Mouse (Mus musculus): ENCODE results near the gene Itgb4.

Itgb4 gene
- long read RNA-seq, experiment 1, partial matches to known transcripts = 1 of 1 reads
- long read RNA-seq, experiment 1, other reads (novel, unspliced or antisense) = 0 of 1 reads
- long read RNA-seq, experiment 2 = 0 reads

DNA sequence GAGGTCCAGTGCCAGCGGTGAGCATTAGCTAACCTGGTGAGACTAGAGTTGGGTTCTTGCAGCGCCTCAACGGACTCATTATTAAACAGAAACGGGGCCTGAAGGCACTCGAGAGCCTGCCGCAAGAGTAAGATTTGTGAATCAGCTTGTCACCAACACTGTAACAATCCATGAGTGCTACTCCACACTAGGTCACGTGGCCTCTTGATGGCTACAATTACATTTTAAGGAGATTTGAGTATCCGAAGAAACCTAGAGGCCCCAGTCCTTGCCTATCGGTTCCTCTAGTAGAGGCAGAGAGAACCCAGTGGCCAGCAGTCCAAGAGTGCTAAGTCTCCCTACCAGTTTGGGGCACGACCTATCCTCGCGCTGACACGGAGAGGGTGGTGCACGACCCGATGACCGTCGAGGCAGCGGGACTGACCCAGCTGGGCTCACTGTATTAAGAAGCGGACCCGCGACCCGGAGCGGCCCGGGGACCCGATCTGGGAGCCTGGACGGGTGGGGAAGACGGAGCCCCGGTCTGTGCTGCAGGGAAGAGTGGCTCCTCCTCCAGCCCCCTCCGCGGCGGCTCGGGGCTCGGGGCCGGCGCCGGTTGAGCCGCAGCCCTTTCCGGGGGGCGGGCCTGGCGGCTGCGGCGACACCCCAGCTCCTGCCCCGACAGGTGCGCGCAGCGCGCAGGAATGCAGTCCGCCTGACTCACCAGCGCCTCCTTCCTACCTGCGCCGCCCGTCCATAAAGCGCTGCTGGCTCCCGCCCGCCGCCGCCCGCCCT, at the start of gene Itgb4:
TSS of gene Itgb4 (plus strand) at position 401 of the 774 bp plus-strand sequence.
- intact Hi-C loops (cut with DNase I) = no loop called here

GRCm38 (mm10) chr11:115929031-115929430, 45.5 kb upstream of the Itgb4 start:
- intact Hi-C loops (cut with DNase I) = no loop called here

DNA sequence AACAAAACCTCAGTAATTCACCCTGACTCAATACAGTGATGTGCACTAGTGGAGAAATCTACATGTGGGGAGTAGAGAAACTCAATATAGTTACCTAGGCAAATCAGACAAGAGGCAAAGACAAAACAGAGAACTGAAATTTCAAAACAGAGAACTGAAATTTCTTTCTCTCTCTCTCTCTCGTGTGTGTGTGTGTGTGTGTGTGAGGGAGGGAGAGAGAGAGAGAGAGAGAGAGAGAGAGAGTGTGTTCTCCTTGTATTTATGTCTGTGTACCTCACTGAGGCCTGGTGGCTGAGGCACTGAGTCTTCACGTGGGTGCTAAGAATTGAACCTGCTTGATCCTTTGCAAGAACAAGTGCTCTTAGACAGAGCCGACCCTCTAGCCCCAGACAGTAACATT, 44.7 kb upstream of the Itgb4 start:
- intact Hi-C loops (cut with DNase I) = loop anchor here (10.0 kb wide), 1 partner anchor 195 kb away; the partner anchor contains the start of gene Trim47

DNA sequence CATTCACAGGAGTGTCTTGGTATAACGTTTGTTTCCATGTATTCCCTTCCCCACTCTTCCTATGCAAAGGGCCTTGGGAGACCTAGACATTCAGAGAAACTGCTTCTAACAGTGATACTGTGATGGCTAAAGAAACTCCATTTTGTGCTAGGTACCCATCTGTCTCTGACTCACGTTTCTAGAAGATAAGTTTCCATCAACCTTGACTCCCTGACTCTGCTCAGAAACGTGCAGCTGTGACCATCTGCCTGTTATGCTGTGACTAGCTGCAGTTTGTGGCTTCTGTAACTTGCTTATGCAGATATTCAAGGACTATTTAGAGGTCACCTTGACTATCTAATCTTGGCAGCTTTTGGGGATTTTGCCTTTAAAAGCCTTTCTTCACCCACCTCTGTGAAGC, 43.3 kb upstream of the Itgb4 start:
- intact Hi-C loops (cut with DNase I) = loop anchor here (10.0 kb wide), 1 partner anchor 194 kb away; the partner anchor contains the start of gene Trim47

GRCm38 (mm10) chr11:115933108-115933746, 41.3 kb upstream of the Itgb4 start, which contains the start of the genes Sap30bp and Recql5:
Sap30bp (plus strand) TSS chr11:115933282.
Recql5 (minus strand) TSS chr11:115933477.
- intact Hi-C loops (cut with DNase I) = loop anchor here (10.0 kb wide), 1 partner anchor 192 kb away; the partner anchor contains the start of gene Trim47

DNA sequence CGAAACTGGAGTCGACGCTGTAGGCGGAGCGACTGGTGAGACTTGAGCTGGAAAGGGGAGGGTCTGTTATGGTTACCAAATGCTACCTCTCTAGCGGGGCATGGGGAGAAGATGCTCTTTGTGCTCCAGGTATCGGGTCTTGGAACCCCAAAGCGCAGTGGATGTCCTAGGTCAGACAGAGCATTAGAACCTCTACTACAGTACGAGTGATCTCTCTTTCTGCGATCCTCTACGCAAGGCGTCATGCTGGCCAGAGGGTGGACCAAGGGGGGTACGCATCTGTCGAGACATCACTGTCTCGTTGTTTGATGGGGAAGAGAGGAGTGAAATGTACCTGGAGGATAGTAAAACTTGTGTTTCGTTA, 40.8 kb upstream of the Itgb4 start:
- intact Hi-C loops (cut with DNase I) = loop anchor here (10.0 kb wide), 1 partner anchor 191 kb away; the partner anchor contains the start of gene Trim47

DNA sequence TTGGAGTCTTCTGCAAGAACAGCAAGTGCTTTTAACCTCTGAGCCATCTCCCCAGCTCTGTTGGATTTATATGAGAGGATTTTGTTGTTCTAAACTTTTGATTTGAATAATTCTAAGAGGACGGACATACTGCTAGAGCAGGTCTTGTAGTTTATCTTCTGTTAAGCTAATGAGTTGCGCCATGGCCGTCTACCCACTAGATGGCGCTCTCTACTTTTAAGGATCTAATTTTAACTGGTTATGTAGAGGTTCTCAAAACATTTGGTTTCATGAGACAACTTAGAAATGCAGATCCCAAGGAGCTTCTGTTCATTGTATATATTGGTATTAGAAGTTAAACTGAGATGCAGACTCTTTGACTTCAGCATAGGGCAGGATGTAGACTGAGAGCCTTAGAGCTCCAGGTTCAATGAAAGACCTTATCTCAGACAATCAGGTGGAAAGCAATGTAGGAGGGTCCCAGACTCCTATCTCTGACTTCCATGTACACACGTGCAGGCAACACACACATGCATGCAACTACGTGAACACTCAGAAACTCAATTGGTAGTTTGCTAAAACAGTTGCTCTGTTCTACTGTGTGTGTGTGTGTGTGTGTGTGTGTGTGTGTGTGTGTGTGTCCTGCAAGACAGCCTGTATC, 34.7 kb upstream of the Itgb4 start:
- intact Hi-C loops (cut with DNase I) = loop anchor here (1.0 to 10.0 kb wide), 2 partner anchors 59 to 185 kb away; partner anchors contain the start of gene Trim47

GRCm38 (mm10) chr11:115941980-115942379, 32.5 kb upstream of the Itgb4 start:
- intact Hi-C loops (cut with DNase I) = no loop called here

GRCm38 (mm10) chr11:115945247-115945646, 29.3 kb upstream of the Itgb4 start:
- intact Hi-C loops (cut with DNase I) = no loop called here

GRCm38 (mm10) chr11:115946221-115946828, 28.2 kb upstream of the Itgb4 start:
- intact Hi-C loops (cut with DNase I) = no loop called here

DNA sequence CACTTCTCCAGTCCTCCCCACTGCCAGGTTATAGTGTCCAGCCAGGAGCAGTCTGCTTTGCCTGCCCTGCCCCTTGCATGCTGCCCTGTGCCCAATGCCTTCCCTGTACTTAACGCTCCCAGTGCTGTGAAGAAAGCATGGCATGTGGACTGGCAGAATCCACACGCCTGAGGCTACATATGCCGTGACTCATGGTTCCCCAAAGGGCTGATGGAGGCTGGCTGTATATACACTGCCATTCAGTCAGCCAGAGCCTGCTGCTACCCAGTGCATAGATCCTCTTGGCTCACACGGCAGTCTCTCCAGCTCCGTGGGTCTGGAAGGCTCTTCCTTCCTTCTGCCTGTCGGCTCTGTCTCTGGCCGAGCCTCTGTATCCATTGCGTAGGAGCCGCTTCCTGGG, 26.2 kb upstream of the Itgb4 start:
- intact Hi-C loops (cut with DNase I) = no loop called here

- intact Hi-C loops (cut with DNase I) = no loop called here
Observed at GRCm38 (mm10) chr11:115950719-115951118, 23.8 kb upstream of the Itgb4 start.

DNA sequence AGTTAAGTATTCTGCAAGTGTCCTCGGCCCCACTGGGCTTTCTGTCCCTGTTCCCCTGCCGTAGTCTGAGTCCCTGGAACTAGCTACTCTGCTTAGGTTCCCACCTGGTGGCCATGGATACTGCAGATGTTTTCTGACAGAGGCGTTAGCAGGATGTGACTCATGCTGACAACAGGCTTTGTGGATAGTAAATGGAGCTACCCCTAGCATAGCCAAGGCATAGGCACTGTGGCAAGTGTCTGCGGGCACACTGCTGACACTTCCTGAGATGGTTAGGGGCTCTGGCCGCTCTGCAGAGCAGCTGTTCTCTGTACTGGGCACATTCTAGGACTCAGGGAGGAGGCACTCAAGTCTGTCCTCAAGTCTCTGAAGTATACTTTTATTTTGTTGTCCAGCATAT, 19.8 kb upstream of the Itgb4 start:
- intact Hi-C loops (cut with DNase I) = no loop called here

- intact Hi-C loops (cut with DNase I) = no loop called here
Observed at GRCm38 (mm10) chr11:115955195-115955858, 19.2 kb upstream of the Itgb4 start.

DNA sequence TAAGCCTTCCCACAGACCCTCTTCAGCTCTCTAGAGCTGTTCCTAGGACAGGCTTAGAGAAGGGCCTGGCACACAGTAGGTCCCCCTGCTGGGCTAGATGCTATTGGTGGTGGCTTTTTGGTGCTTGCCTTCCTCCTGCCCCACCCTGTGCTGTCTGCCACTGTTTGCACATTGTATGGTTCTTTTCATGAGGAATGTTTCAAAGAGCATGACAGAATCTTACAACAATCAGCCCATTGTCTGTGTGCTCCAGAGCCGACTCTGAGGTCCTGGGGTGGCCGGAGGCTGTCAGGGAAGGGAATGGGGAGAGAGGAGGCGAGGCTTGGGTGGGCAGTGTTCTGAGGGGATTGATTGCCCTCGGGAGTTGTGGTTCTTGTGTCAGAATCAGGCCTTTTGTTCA, 18.1 kb upstream of the Itgb4 start:
- intact Hi-C loops (cut with DNase I) = no loop called here

DNA sequence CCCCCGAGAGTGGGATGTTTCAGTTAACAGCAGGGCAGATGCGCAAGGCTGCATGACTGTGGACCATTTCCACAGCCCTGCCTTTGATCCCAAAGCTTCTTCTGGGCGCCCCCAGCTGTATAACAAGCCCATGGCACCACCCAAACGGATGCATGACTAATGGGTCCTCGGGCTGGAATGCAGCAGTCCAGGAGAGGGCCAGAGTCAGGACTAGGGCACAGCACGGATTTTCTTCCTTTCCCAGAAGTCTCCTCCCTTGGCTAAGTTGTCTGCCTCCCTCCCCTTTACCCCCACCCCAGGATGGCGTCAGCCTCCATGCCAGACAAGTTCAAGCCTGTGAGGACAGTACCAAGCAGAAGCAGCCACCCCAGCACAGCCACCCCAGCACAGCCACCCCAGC, 16.5 kb upstream of the Itgb4 start:
- intact Hi-C loops (cut with DNase I) = no loop called here

GRCm38 (mm10) chr11:115959018-115959417, 15.5 kb upstream of the Itgb4 start:
- intact Hi-C loops (cut with DNase I) = no loop called here

DNA sequence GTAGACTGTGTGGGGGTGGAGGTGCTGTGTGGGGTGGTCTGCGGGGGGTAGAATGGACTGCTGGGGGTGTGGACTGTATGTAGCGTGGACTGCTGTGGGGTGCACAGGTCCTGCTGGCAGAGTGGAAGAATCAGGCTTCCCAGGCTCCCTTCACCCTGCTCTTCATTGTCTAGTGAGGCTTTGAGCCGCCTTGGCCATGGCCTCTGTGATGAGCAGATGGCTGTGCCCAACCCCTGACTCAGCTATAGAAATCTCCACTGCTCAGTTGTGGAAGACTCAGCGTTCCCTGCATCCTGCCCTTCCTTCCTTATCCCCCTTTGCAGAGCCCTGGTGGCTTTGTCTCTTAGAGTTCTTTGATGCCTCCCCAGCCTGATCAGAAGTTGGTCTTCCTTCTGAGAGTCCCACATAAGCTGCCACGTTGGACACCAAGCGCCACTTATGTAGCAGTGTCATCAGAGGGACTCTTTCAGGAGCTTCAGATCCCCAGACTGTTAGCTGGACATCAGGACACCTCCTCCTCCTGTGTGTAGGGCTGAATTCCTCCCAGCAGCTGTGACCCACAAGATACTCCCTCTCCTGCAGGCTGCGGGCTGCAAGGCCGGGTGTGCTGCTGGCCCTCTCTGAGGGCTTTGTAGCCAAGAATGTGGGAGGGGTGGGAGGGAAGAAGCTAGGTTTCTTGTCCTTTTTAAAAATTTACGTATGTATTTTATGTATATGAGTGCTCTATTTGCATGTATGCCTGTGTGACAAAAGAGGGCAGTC, 11.7 kb upstream of the Itgb4 start:
- intact Hi-C loops (cut with DNase I) = no loop called here

DNA sequence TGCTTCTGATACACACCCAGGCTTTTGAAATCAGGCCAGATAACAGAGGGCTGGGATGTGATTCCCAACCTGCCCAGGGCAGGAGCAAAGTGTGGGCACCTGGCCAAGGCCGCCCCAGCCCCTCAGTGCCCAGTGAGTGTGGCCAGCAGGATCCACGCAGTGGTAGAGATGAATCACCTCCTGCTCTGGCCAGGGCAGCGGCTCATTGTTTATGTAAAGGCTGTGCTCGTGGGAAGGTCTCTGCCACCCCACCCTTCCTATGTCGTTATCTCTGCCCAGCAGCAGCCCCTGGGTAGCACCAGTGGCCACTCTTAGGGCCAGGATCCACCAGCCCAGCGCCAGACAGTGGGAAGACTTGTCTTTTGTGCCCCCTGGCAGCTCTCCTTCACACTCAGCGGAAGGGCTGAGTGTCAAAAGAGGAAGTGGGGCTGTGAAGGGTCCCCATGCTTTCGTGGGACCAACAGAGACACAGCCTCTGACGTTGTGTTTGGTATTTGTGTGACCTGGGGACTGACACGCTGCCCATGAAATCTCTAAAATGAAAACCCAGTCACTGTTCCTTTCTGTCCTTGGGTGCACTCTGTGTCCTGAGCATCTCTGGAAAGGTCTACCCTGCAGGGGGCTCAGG, 9.4 kb upstream of the Itgb4 start:
- intact Hi-C loops (cut with DNase I) = no loop called here
